Comparison of ENCODE assay signal across 16 mouse cellular contexts in genomic region chr3:115252618-115253379, GRCm38 (mm10).
DNase-seq lines count a peak whose midpoint lies in the region; ATAC-seq lines count a peak whose summit lies in the region.
"Had no signal": no experiment of that assay in that cellular context is flagged by ENCODE, and none has a peak within 500 bp of the region (broad histone marks: within the 10 kb centered on the region; RNA-seq: fewer than 3 reads in every experiment).

No protein-coding gene starts in this region.

- H3K4me2 ChIP-seq in forebrain, embryonic 15.5 days (replicated peaks): no peak overlapping the region
- H3K4me2 ChIP-seq in forebrain, embryonic 11.5 days (ENCODE audit: low read depth, low read length, severe bottlenecking): no peak overlapping the region
- H3K4me2 ChIP-seq: heart, embryonic 12.5 days had no signal

- H3K9me3 ChIP-seq in forebrain, embryonic 15.5 days: no peaks in the 10 kb centered on the region
- no peaks in the 10 kb centered on the region for H3K9me3 ChIP-seq in forebrain, embryonic 11.5 days (ENCODE audit: control insufficient read depth, low read length)
- H3K9me3 ChIP-seq: G1E; heart, embryonic 12.5 days; megakaryocyte, embryonic 14.5 days had no signal

- H3K4me3 ChIP-seq in forebrain, embryonic 15.5 days: no peak overlapping the region
- no peak overlapping the region for H3K4me3 ChIP-seq in forebrain, embryonic 11.5 days (ENCODE audit: low read depth, low read length)
- H3K4me3 ChIP-seq: heart, embryonic 12.5 days; megakaryocyte, embryonic 14.5 days had no signal

- WGBS in forebrain, embryonic 15.5 days: 60% methylated on average over 8 of the region's 8 CpGs
- WGBS in forebrain, embryonic 11.5 days: 74% methylated on average over 8 of the region's 8 CpGs

- no peak overlapping the region for H3K9ac ChIP-seq in forebrain, embryonic 15.5 days (replicated peaks)
- H3K9ac ChIP-seq in forebrain, embryonic 11.5 days (ENCODE audit: low read length): no peak overlapping the region
- H3K9ac ChIP-seq: heart, embryonic 12.5 days had no signal

- peaks cover 5% of the 10 kb centered on the region; the same call in 1 of the 2 replicates for H3K4me1 ChIP-seq in forebrain, embryonic 15.5 days
- H3K4me1 ChIP-seq in forebrain, embryonic 11.5 days (replicated peaks; ENCODE audit: control insufficient read depth, insufficient read depth, low read length): no peaks in the 10 kb centered on the region
- H3K4me1 ChIP-seq: heart, embryonic 12.5 days; megakaryocyte, embryonic 14.5 days had no signal

- no peak overlapping the region for H3K27ac ChIP-seq in forebrain, embryonic 15.5 days (replicated peaks)
- no peak overlapping the region for H3K27ac ChIP-seq in forebrain, embryonic 11.5 days (ENCODE audit: low read depth, low read length)

- DNase-seq in forebrain, embryonic 11.5 days (ENCODE audit: low spot score): no peak
- DNase-seq in right cerebral cortex, postnatal 10 days (ENCODE audit: low spot score in 2 of 2): peak; percentile 21 to 25
- no peak for DNase-seq in right cerebral cortex, adult 18-20 months
- peak; percentile 9 for DNase-seq in embryo, embryonic 11 days
- DNase-seq in spleen, postnatal 14 days (ENCODE audit: low spot score in 2 of 2): no peak
- no peak for DNase-seq in retina, postnatal 1 day
- DNase-seq: adrenal gland, postnatal 36 days; gastrocnemius, postnatal 25 days; heart, postnatal 4 days; kidney, adult 11 months; kidney, postnatal 36 days; thymus, adult 2 months had no signal

- no peaks in the 10 kb centered on the region for H3K36me3 ChIP-seq in forebrain, embryonic 15.5 days
- H3K36me3 ChIP-seq in forebrain, embryonic 11.5 days (ENCODE audit: control insufficient read depth, insufficient read depth, low read length): no peaks in the 10 kb centered on the region
- H3K36me3 ChIP-seq: G1E; heart, embryonic 12.5 days had no signal

- ATAC-seq in forebrain, embryonic 15.5 days (replicated peaks): peak; percentile 84
- no peak for ATAC-seq in forebrain, embryonic 11.5 days (replicated peaks; ENCODE audit: low FRiP score)

- H3K27me3 ChIP-seq in forebrain, embryonic 15.5 days: no peaks in the 10 kb centered on the region
- H3K27me3 ChIP-seq in forebrain, embryonic 11.5 days (ENCODE audit: control insufficient read depth, insufficient read depth, low read length): no peaks in the 10 kb centered on the region
- H3K27me3 ChIP-seq: heart, embryonic 12.5 days; megakaryocyte, embryonic 14.5 days had no signal

Comparison
In these comparisons a context has a peak if more than half of its experiments do, and no peak if none do; other contexts are left out.
1. DNase-seq: peak in right cerebral cortex, postnatal 10 days (2 of 2) and embryo, embryonic 11 days (single experiment); none in forebrain, embryonic 11.5 days (single experiment), right cerebral cortex, adult 18-20 months (single experiment), spleen, postnatal 14 days (0 of 2) and retina, postnatal 1 day (single experiment).